Mouse (Mus musculus) layer of hippocampus, adult 8-10 months (tissue): Measurements from ENCODE around the gene Fance. TPM values are rescaled to one million over a fixed set of nuclear protein-coding genes. Genes with fewer than 3 reads are reported as not detected.
"Not testable (repeated sequence)": the region's sequence is repeated elsewhere in the genome, so short reads cannot be mapped to it uniquely, and the experiment has no call there.

Experiments
- DNase-seq, 2 experiments: peaks; one replicate each; pipeline ENCODE4 v3.0.0; 2022; ENCODE audit warnings: low spot score in 2 of 2
- total RNA-seq, 4 experiments: library from RNA; stranded (reverse); gene quantifications; 2 replicates each; pipeline ENCODE4 v1.2.4; 2022

Gene Fance
- total RNA-seq, 4 experiments from 2014 or later = 31.8 to 42.1 (median 34.9) TPM

GRCm38 (mm10) chr17:28325751-28326150 is 12.4 kb downstream of the Fance start:
- no peak for DNase-seq

GRCm38 (mm10) chr17:28326951-28327350 is 13.6 kb downstream of the Fance start:
- no peak for DNase-seq

- peak in 1 of 2 experiments; percentile 31 for DNase-seq
Measured at GRCm38 (mm10) chr17:28327673-28328325, 14.5 kb downstream of the Fance start.

- peak; percentile 92 to 99 for DNase-seq
Measured at GRCm38 (mm10) chr17:28328366-28328928, 15.1 kb downstream of the Fance start, which contains the start of gene Rpl10a. Gene Rpl10a (plus strand): TSS chr17:28328471.

GRCm38 (mm10) chr17:28328946-28329345 is 15.6 kb downstream of the Fance start:
- DNase-seq = no peak

- DNase-seq = no peak
Measured at GRCm38 (mm10) chr17:28329503-28330231, 16.3 kb downstream of the Fance start.

GRCm38 (mm10) chr17:28330232-28330546 is 16.9 kb downstream of the Fance start:
- no peak for DNase-seq

GRCm38 (mm10) chr17:28330590-28330989 is 17.3 kb downstream of the Fance start:
- not testable (repeated sequence) for DNase-seq

- no peak for DNase-seq
Measured at GRCm38 (mm10) chr17:28331241-28332112, 18.2 kb downstream of the Fance start.

GRCm38 (mm10) chr17:28332113-28332914 is 19.0 kb downstream of the Fance start:
- no peak for DNase-seq

GRCm38 (mm10) chr17:28332915-28333546 is 19.7 kb downstream of the Fance start:
- DNase-seq = no peak

- DNase-seq = no peak
Measured at GRCm38 (mm10) chr17:28335267-28335666, 21.9 kb downstream of the Fance start.

- no peak for DNase-seq
Measured at GRCm38 (mm10) chr17:28337547-28337946, 24.2 kb downstream of the Fance start.

GRCm38 (mm10) chr17:28340578-28340977 is 27.3 kb downstream of the Fance start:
- DNase-seq = no peak

- DNase-seq = peak; percentile 57 to 63
Measured at GRCm38 (mm10) chr17:28341091-28341490, 27.8 kb downstream of the Fance start.

GRCm38 (mm10) chr17:28344050-28344607 is 30.8 kb downstream of the Fance start:
- no peak for DNase-seq

- no peak for DNase-seq
Measured at GRCm38 (mm10) chr17:28344670-28345069, 31.4 kb downstream of the Fance start.

- no peak for DNase-seq
Measured at GRCm38 (mm10) chr17:28345271-28345721, 32.0 kb downstream of the Fance start.

GRCm38 (mm10) chr17:28345882-28346281 is 32.6 kb downstream of the Fance start:
- no peak for DNase-seq

GRCm38 (mm10) chr17:28347327-28347726 is 34.0 kb downstream of the Fance start:
- DNase-seq = no peak
